Mouse (Mus musculus): ENCODE data around the gene Ugt1a2. TPM values are rescaled to one million over a fixed set of nuclear protein-coding genes. Genes with fewer than 3 reads are reported as not detected.

Gene Ugt1a2
- total RNA-seq, 1 experiment: not detected

DNA sequence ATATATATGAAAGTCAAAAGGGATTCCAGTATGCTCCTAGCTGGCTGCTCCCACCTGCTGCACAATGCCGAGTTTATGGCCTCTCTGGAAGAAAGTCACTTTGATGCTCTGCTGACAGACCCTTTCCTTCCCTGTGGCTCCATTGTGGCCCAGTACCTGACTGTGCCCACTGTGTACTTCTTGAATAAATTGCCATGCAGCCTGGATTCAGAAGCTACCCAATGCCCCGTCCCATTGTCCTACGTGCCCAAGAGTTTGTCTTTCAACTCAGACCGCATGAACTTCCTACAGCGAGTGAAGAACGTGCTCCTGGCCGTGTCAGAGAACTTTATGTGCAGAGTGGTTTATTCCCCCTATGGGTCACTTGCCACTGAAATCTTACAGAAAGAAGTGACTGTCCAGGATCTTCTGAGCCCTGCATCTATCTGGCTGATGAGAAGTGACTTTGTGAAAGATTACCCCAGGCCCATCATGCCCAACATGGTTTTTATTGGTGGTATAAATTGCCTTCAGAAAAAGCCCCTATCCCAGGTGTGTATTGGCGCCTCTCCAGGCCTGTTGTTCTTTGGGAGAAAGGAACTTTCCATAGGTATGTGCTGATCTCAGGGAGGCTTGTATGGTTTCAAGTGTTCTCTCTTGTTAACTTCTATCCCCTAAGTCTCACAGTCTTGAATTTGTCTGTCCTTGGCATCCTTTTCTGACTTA is 12.1 kb downstream of the Ugt1a2 start:
- Histone ChIP-seq H3K9ac (ENCODE audit: insufficient read depth, low read depth, low read length, poor library complexity, severe bottlenecking) (no peak overlapping the region), H3K36me3 (ENCODE audit: control insufficient read depth, insufficient read depth, low read length, poor library complexity, severe bottlenecking) (no peaks in the 10 kb centered on the region), H3K9me3 (ENCODE audit: control insufficient read depth, insufficient read depth, low read depth, low read length) (no peaks in the 10 kb centered on the region), H3K27ac (ENCODE audit: insufficient read depth, low read depth, low read length, poor library complexity, severe bottlenecking) (no peak overlapping the region), H3K4me1 (ENCODE audit: control insufficient read depth in 2 of 2, insufficient read depth in 2 of 2, low read length in 2 of 2, poor library complexity in 1 of 2) (no peaks in the 10 kb centered on the region), H3K4me3 (ENCODE audit: insufficient read depth in 1 of 2, low read depth in 1 of 2, low read length in 2 of 2, poor library complexity in 1 of 2, severe bottlenecking in 1 of 2) (no peak overlapping the region)
- in situ Hi-C loops (cut with MboI; ENCODE audit: low sequenced_read_pairs in 2 of 2, unreplicated experiment in 2 of 2): no loop called here
- no peak for DNase-seq (ENCODE audit: low read depth, low spot score)
- TF ChIP-seq ZNF384 (IDR thresholded peaks at IDR 0.05; ENCODE audit: low read depth, low read length) (no peak), HCFC1 (IDR thresholded peaks at IDR 0.05; ENCODE audit: borderline replicate concordance, insufficient read depth, low read length) (no peak), CHD2 (IDR thresholded peaks at IDR 0.05; ENCODE audit: low read depth, low read length) (no peak), ZC3H11A (IDR thresholded peaks at IDR 0.05; ENCODE audit: borderline replicate concordance, low read depth, low read length) (no peak), MAFK (IDR thresholded peaks at IDR 0.05; ENCODE audit: insufficient read depth, low read depth, low read length) (no peak)

GRCm38 (mm10) chr1:88213061-88213460 is 12.7 kb downstream of the Ugt1a2 start:
- Histone ChIP-seq H3K9ac (ENCODE audit: insufficient read depth, low read depth, low read length, poor library complexity, severe bottlenecking) (no peak overlapping the region), H3K4me1 (ENCODE audit: control insufficient read depth in 2 of 2, insufficient read depth in 2 of 2, low read length in 2 of 2, poor library complexity in 1 of 2) (no peaks in the 10 kb centered on the region), H3K4me3 (ENCODE audit: insufficient read depth in 1 of 2, low read depth in 1 of 2, low read length in 2 of 2, poor library complexity in 1 of 2, severe bottlenecking in 1 of 2) (no peak overlapping the region), H3K9me3 (ENCODE audit: control insufficient read depth, insufficient read depth, low read depth, low read length) (no peaks in the 10 kb centered on the region), H3K27ac (ENCODE audit: insufficient read depth, low read depth, low read length, poor library complexity, severe bottlenecking) (no peak overlapping the region), H3K36me3 (ENCODE audit: control insufficient read depth, insufficient read depth, low read length, poor library complexity, severe bottlenecking) (no peaks in the 10 kb centered on the region)
- in situ Hi-C loops (cut with MboI; ENCODE audit: low sequenced_read_pairs in 2 of 2, unreplicated experiment in 2 of 2): no loop called here
- TF ChIP-seq HCFC1 (IDR thresholded peaks at IDR 0.05; ENCODE audit: borderline replicate concordance, insufficient read depth, low read length) (no peak), ZNF384 (IDR thresholded peaks at IDR 0.05; ENCODE audit: low read depth, low read length) (no peak), CHD2 (IDR thresholded peaks at IDR 0.05; ENCODE audit: low read depth, low read length) (no peak), MAFK (IDR thresholded peaks at IDR 0.05; ENCODE audit: insufficient read depth, low read depth, low read length) (no peak), ZC3H11A (IDR thresholded peaks at IDR 0.05; ENCODE audit: borderline replicate concordance, low read depth, low read length) (no peak)
- no peak for DNase-seq (ENCODE audit: low read depth, low spot score)

- in situ Hi-C loops (cut with MboI; ENCODE audit: low sequenced_read_pairs in 2 of 2, unreplicated experiment in 2 of 2): no loop called here
- DNase-seq (ENCODE audit: low read depth, low spot score): no peak
- no peak overlapping the region for H3K27ac ChIP-seq (ENCODE audit: insufficient read depth, low read depth, low read length, poor library complexity, severe bottlenecking)
Measured at GRCm38 (mm10) chr1:88213766-88214461, 13.5 kb downstream of the Ugt1a2 start.

GRCm38 (mm10) chr1:88214462-88214952 is 14.1 kb downstream of the Ugt1a2 start:
- H3K4me1 ChIP-seq (ENCODE audit: control insufficient read depth in 2 of 2, insufficient read depth in 2 of 2, low read length in 2 of 2, poor library complexity in 1 of 2): no peaks in the 10 kb centered on the region
- H3K9me3 ChIP-seq (ENCODE audit: control insufficient read depth, insufficient read depth, low read depth, low read length): no peaks in the 10 kb centered on the region
- H3K27ac ChIP-seq (ENCODE audit: insufficient read depth, low read depth, low read length, poor library complexity, severe bottlenecking): no peak overlapping the region
- H3K9ac ChIP-seq (ENCODE audit: insufficient read depth, low read depth, low read length, poor library complexity, severe bottlenecking): no peak overlapping the region
- no peak for DNase-seq (ENCODE audit: low read depth, low spot score)
- no peaks in the 10 kb centered on the region for H3K36me3 ChIP-seq (ENCODE audit: control insufficient read depth, insufficient read depth, low read length, poor library complexity, severe bottlenecking)
- TF ChIP-seq HCFC1 (IDR thresholded peaks at IDR 0.05; ENCODE audit: borderline replicate concordance, insufficient read depth, low read length) (no peak), ZC3H11A (IDR thresholded peaks at IDR 0.05; ENCODE audit: borderline replicate concordance, low read depth, low read length) (no peak), ZNF384 (IDR thresholded peaks at IDR 0.05; ENCODE audit: low read depth, low read length) (no peak), CHD2 (IDR thresholded peaks at IDR 0.05; ENCODE audit: low read depth, low read length) (no peak), MAFK (IDR thresholded peaks at IDR 0.05; ENCODE audit: insufficient read depth, low read depth, low read length) (no peak)
- no peak overlapping the region for H3K4me3 ChIP-seq (ENCODE audit: insufficient read depth in 1 of 2, low read depth in 1 of 2, low read length in 2 of 2, poor library complexity in 1 of 2, severe bottlenecking in 1 of 2)
- in situ Hi-C loops (cut with MboI; ENCODE audit: low sequenced_read_pairs in 2 of 2, unreplicated experiment in 2 of 2): no loop called here

More at GRCm38 (mm10) chr1:88213766-88214461, 13.5 kb downstream of the Ugt1a2 start:
- Histone ChIP-seq H3K4me1 (ENCODE audit: control insufficient read depth in 2 of 2, insufficient read depth in 2 of 2, low read length in 2 of 2, poor library complexity in 1 of 2) (no peaks in the 10 kb centered on the region), H3K36me3 (ENCODE audit: control insufficient read depth, insufficient read depth, low read length, poor library complexity, severe bottlenecking) (no peaks in the 10 kb centered on the region), H3K9ac (ENCODE audit: insufficient read depth, low read depth, low read length, poor library complexity, severe bottlenecking) (no peak overlapping the region), H3K9me3 (ENCODE audit: control insufficient read depth, insufficient read depth, low read depth, low read length) (no peaks in the 10 kb centered on the region), H3K4me3 (ENCODE audit: insufficient read depth in 1 of 2, low read depth in 1 of 2, low read length in 2 of 2, poor library complexity in 1 of 2, severe bottlenecking in 1 of 2) (no peak overlapping the region)
- TF ChIP-seq HCFC1 (IDR thresholded peaks at IDR 0.05; ENCODE audit: borderline replicate concordance, insufficient read depth, low read length) (no peak), MAFK (IDR thresholded peaks at IDR 0.05; ENCODE audit: insufficient read depth, low read depth, low read length) (no peak)

Data from ES-E14 (cell line).